ENCODE assay signal across 21 mouse cellular contexts in the genomic region with DNA sequence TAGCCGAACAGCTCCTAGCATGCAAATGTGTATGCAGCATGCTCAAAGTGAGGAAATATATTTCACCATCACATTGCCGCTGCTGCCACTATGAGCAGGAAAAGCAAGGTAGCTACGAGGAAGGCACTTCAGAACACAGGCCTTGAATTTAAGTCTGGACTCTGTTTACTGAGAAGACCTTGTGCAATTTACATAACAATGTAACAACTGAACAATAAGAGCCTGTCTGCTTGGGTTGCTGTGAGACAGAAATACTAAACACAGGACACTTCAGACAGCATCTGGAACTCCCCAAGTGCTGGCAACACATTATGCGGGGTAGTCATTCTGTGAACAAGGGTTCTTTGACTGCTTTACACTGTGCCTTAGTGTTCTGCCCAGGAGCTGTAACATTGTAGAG. TPM values are rescaled to one million over a fixed set of nuclear protein-coding genes. Genes with fewer than 3 reads are reported as not detected.
A peak's percentile ranks its signal among the peaks of the same experiment; 100 is the strongest.
DNase-seq lines count a peak whose midpoint lies in the region; ATAC-seq lines count a peak whose summit lies in the region.
"Had no signal": no experiment of that assay in that cellular context is flagged by ENCODE, and none has a peak within 500 bp of the region (broad histone marks: within the 10 kb centered on the region; RNA-seq: fewer than 3 reads in every experiment).

No protein-coding gene starts in this region.

- H3K27me3 ChIP-seq in forebrain, embryonic 14.5 days (replicated peaks; ENCODE audit: control insufficient read depth, insufficient read depth, low read length): 0 out of 2 replicates have a peak, but pooled peaks cover 5% of the 10 kb centered on the region
- peaks cover 6% of the 10 kb centered on the region; the same call in 1 of the 2 replicates for H3K27me3 ChIP-seq in forebrain, embryonic 16.5 days (replicated peaks; ENCODE audit: control insufficient read depth, insufficient read depth, low read length)
- H3K27me3 ChIP-seq in midbrain, embryonic 10.5 days (ENCODE audit: low read depth, poor library complexity, severe bottlenecking): peaks cover 31% of the 10 kb centered on the region
- H3K27me3 ChIP-seq in midbrain, embryonic 16.5 days (ENCODE audit: control insufficient read depth, insufficient read depth, low read depth, low read length): peaks cover 9% of the 10 kb centered on the region

- peak; percentile 16 for DNase-seq in forebrain, embryonic 14.5 days (ENCODE audit: low spot score)
- peak; percentile 17 for DNase-seq in midbrain, embryonic 10.5 days (ENCODE audit: low spot score)
- peak; percentile 67 for DNase-seq in R1 (ENCODE audit: low read depth, low spot score)
- DNase-seq in mesoderm, embryonic 11.5 days (ENCODE audit: low read depth, low spot score): peak; percentile 50
- no peak for DNase-seq in kidney, adult 18-20 months
- DNase-seq in left cerebral cortex, postnatal 4 days: no peak
- DNase-seq: adrenal gland, postnatal 25 days; cerebellum, postnatal 25 days; kidney, adult 9 months; thymus, adult 2 months had no signal

- peaks cover 8% of the 10 kb centered on the region for H3K4me1 ChIP-seq in forebrain, embryonic 14.5 days (ENCODE audit: control insufficient read depth, insufficient read depth, low read length)
- peaks cover 15% of the 10 kb centered on the region for H3K4me1 ChIP-seq in forebrain, embryonic 16.5 days (replicated peaks; ENCODE audit: control insufficient read depth, insufficient read depth, low read length)
- H3K4me1 ChIP-seq in midbrain, embryonic 10.5 days: peaks cover 38% of the 10 kb centered on the region
- H3K4me1 ChIP-seq in midbrain, embryonic 16.5 days (ENCODE audit: control insufficient read depth, insufficient read depth, low read length): peaks cover 14% of the 10 kb centered on the region

- WGBS in forebrain, embryonic 14.5 days: 41% methylated on average over 4 of the region's 4 CpGs
- WGBS in forebrain, embryonic 16.5 days: 41% methylated on average over 4 of the region's 4 CpGs
- WGBS in midbrain, embryonic 10.5 days: 51% methylated on average over 4 of the region's 4 CpGs
- WGBS in midbrain, embryonic 16.5 days: 30% methylated on average over 4 of the region's 4 CpGs

- ATAC-seq in forebrain, embryonic 14.5 days: no peak
- no peak for ATAC-seq in forebrain, embryonic 16.5 days
- ATAC-seq in midbrain, embryonic 16.5 days: no peak

- no peaks in the 10 kb centered on the region for H3K36me3 ChIP-seq in forebrain, embryonic 14.5 days (ENCODE audit: control insufficient read depth, insufficient read depth, low read length)
- H3K36me3 ChIP-seq in forebrain, embryonic 16.5 days (ENCODE audit: control insufficient read depth, insufficient read depth): no peaks in the 10 kb centered on the region
- H3K36me3 ChIP-seq in midbrain, embryonic 10.5 days: no peaks in the 10 kb centered on the region
- H3K36me3 ChIP-seq in midbrain, embryonic 16.5 days (ENCODE audit: control insufficient read depth, insufficient read depth, low read length): no peaks in the 10 kb centered on the region
- H3K36me3 ChIP-seq: embryonic facial prominence, embryonic 13.5 days; heart, embryonic 13.5 days; limb, embryonic 13.5 days had no signal

- intact Hi-C loops in left cerebral cortex, postnatal 4 days (cut with DNase I): no loop called here

- no peak overlapping the region for H3K4me3 ChIP-seq in forebrain, embryonic 14.5 days (ENCODE audit: low read depth, low read length)
- H3K4me3 ChIP-seq in forebrain, embryonic 16.5 days (replicated peaks; ENCODE audit: low read length): no peak overlapping the region
- H3K4me3 ChIP-seq in midbrain, embryonic 10.5 days: no peak overlapping the region
- no peak overlapping the region for H3K4me3 ChIP-seq in midbrain, embryonic 16.5 days (ENCODE audit: low read depth, low read length)
- H3K4me3 ChIP-seq: embryonic facial prominence, embryonic 13.5 days; heart, embryonic 13.5 days; limb, embryonic 13.5 days had no signal

- H3K9ac ChIP-seq in forebrain, embryonic 14.5 days (ENCODE audit: low read length): no peak overlapping the region
- no peak overlapping the region for H3K9ac ChIP-seq in forebrain, embryonic 16.5 days (replicated peaks; ENCODE audit: low read depth, low read length)
- no peak overlapping the region for H3K9ac ChIP-seq in midbrain, embryonic 16.5 days (ENCODE audit: low read depth, low read length)
- H3K9ac ChIP-seq: embryonic facial prominence, embryonic 13.5 days; heart, embryonic 13.5 days; limb, embryonic 13.5 days had no signal

- no peaks in the 10 kb centered on the region for H3K9me3 ChIP-seq in forebrain, embryonic 14.5 days (replicated peaks; ENCODE audit: control insufficient read depth, low read length)
- no peaks in the 10 kb centered on the region for H3K9me3 ChIP-seq in forebrain, embryonic 16.5 days (ENCODE audit: control insufficient read depth, low read length)
- no peaks in the 10 kb centered on the region for H3K9me3 ChIP-seq in midbrain, embryonic 10.5 days (replicated peaks)
- H3K9me3 ChIP-seq in midbrain, embryonic 16.5 days (replicated peaks; ENCODE audit: control insufficient read depth, low read length, poor library complexity, severe bottlenecking): no peaks in the 10 kb centered on the region
- H3K9me3 ChIP-seq: embryonic facial prominence, embryonic 13.5 days; heart, embryonic 13.5 days; limb, embryonic 13.5 days had no signal

- H3K4me2 ChIP-seq in forebrain, embryonic 14.5 days (ENCODE audit: low read length): no peak overlapping the region
- H3K4me2 ChIP-seq in forebrain, embryonic 16.5 days (ENCODE audit: low read length): no peak overlapping the region
- H3K4me2 ChIP-seq in midbrain, embryonic 16.5 days (ENCODE audit: low read length): no peak overlapping the region

- no peak overlapping the region for H3K27ac ChIP-seq in forebrain, embryonic 14.5 days (ENCODE audit: low read depth, low read length)
- H3K27ac ChIP-seq in forebrain, embryonic 16.5 days (ENCODE audit: low read length): no peak overlapping the region
- no peak overlapping the region; the same call in 1 of the 2 replicates for H3K27ac ChIP-seq in midbrain, embryonic 10.5 days (replicated peaks)
- H3K27ac ChIP-seq in midbrain, embryonic 16.5 days (ENCODE audit: low read length): no peak overlapping the region
- H3K27ac ChIP-seq: embryonic facial prominence, embryonic 13.5 days; heart, embryonic 13.5 days; limb, embryonic 13.5 days had no signal

RNA-seq across cellular contexts. Expression of a gene that starts 2.3 kb away (rescaled TPM):
- polyA plus RNA-seq in forebrain, embryonic 14.5 days (2014; fragmentation: Nextera tagmentation; extraction: Ambion mirVana): 5.7 and 6.3 TPM in 2 replicates
- 3.7 and 6.7 TPM in 2 replicates for polyA plus RNA-seq in forebrain, embryonic 16.5 days (2015; fragmentation: Nextera tagmentation; extraction: Ambion mirVana)
- not detected in 2 replicates for polyA plus RNA-seq in midbrain, embryonic 10.5 days (2016; fragmentation: Nextera tagmentation; extraction: Ambion mirVana)
- polyA plus RNA-seq in midbrain, embryonic 16.5 days (2015; fragmentation: Nextera tagmentation; extraction: Ambion mirVana): 8.8 and 9.4 TPM in 2 replicates
- 1 to 10 TPM; 3.5 to 4.3 TPM for total RNA-seq in left cerebral cortex, postnatal 4 days (2021)
- total RNA-seq: gastrocnemius, postnatal 4 days; hematopoietic stem cell, adult 5-6 weeks had no signal
- polyA plus RNA-seq: heart, embryonic 13.5 days; large intestine, adult 2 months; limb, embryonic 13.5 days; liver, embryonic 16.5 days had no signal

RNA-seq across cellular contexts. Expression of a gene that starts 3.8 kb away (rescaled TPM):
- polyA plus RNA-seq in forebrain, embryonic 14.5 days (2014; fragmentation: Nextera tagmentation; extraction: Ambion mirVana): 7.3 and 7.8 TPM in 2 replicates
- 8.3 and 9.8 TPM in 2 replicates for polyA plus RNA-seq in forebrain, embryonic 16.5 days (2015; fragmentation: Nextera tagmentation; extraction: Ambion mirVana)
- polyA plus RNA-seq in midbrain, embryonic 10.5 days (2016; fragmentation: Nextera tagmentation; extraction: Ambion mirVana): 7.7 and 7.8 TPM in 2 replicates
- polyA plus RNA-seq in midbrain, embryonic 16.5 days (2015; fragmentation: Nextera tagmentation; extraction: Ambion mirVana): 6.6 and 9.7 TPM in 2 replicates
- total RNA-seq in left cerebral cortex, postnatal 4 days (2021): 10 to 100 TPM; 11.5 to 11.9 TPM

RNA-seq across cellular contexts. Expression of a gene that starts 23.1 kb away (rescaled TPM):
- polyA plus RNA-seq in forebrain, embryonic 14.5 days (2014; fragmentation: Nextera tagmentation; extraction: Ambion mirVana): not detected in 2 replicates
- not detected in 2 replicates for polyA plus RNA-seq in forebrain, embryonic 16.5 days (2015; fragmentation: Nextera tagmentation; extraction: Ambion mirVana)
- polyA plus RNA-seq in midbrain, embryonic 10.5 days (2016; fragmentation: Nextera tagmentation; extraction: Ambion mirVana): not detected in 2 replicates
- 0.13 and 0.14 TPM in 2 replicates for polyA plus RNA-seq in midbrain, embryonic 16.5 days (2015; fragmentation: Nextera tagmentation; extraction: Ambion mirVana)
- under 1 TPM in 1 of 2 experiments, not detected in 1; 0.30 TPM for total RNA-seq in left cerebral cortex, postnatal 4 days (2021)
- total RNA-seq: gastrocnemius, postnatal 4 days; hematopoietic stem cell, adult 5-6 weeks; left cerebral cortex, adult 8-10 months had no signal
- polyA plus RNA-seq: embryonic facial prominence, embryonic 13.5 days; heart, embryonic 13.5 days; large intestine, adult 2 months; liver, embryonic 16.5 days; macrophage; thymus, adult 2 months had no signal

RNA-seq across cellular contexts. Expression of a gene that starts 54.7 kb away (rescaled TPM):
- polyA plus RNA-seq in forebrain, embryonic 14.5 days (2014; fragmentation: Nextera tagmentation; extraction: Ambion mirVana): 19.1 and 21.4 TPM in 2 replicates
- 11.7 and 16.4 TPM in 2 replicates for polyA plus RNA-seq in forebrain, embryonic 16.5 days (2015; fragmentation: Nextera tagmentation; extraction: Ambion mirVana)
- polyA plus RNA-seq in midbrain, embryonic 10.5 days (2016; fragmentation: Nextera tagmentation; extraction: Ambion mirVana): 36.3 and 40.5 TPM in 2 replicates
- polyA plus RNA-seq in midbrain, embryonic 16.5 days (2015; fragmentation: Nextera tagmentation; extraction: Ambion mirVana): 6.0 and 6.5 TPM in 2 replicates
- 1 to 10 TPM; 4.9 to 5.5 TPM for total RNA-seq in left cerebral cortex, postnatal 4 days (2021)

Comparison
In these comparisons a context has a peak if more than half of its experiments do, and no peak if none do; other contexts are left out.
1. DNase-seq: peak in forebrain, embryonic 14.5 days (single experiment), midbrain, embryonic 10.5 days (single experiment), R1 (single experiment) and mesoderm, embryonic 11.5 days (single experiment); none in kidney, adult 18-20 months (single experiment) and left cerebral cortex, postnatal 4 days (single experiment).